8 mouse cellular contexts compared by ENCODE assay signal in the genomic region with DNA sequence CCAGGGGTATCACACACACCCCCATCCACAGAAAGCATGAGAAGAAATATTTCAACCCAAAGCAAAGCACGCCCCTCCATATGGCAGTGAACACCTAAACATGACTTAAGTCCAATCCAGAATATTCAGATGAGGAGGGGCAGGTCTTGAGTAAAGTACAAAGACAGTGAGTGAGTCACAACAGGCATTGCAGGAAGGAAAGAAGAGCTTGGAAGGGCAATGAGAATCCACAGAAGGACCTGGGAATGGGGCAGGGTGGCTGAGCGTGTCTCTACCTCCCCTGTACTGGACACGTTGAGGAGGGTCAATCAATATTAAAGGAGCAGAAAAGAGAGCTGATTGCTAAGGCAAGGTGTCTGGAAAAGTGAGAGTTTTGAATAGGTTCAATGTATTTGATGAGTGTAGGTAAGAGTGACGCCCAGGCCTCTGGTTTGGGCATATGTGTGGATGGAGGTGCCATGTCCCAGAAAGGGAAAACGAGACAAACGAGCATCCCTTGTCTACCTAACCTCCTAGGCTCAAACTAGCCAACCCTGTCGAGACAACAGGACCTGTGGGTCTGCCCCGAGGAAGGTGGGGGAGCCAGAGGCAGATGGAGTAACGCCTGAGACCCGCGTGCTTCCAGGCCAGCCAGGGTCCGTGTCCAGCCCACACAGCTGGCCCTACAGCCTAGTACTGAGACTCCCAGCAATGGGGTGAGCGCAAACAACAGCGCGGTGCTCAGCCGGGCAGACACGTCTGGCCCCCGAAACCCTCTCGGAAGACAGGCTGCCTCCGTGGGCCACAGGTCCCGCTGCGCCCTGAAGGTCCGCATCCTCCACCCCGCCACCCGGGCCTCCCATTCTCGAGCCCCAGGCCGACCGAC. TPM values are rescaled to one million over a fixed set of nuclear protein-coding genes. Genes with fewer than 3 reads are reported as not detected.
A peak's percentile ranks its signal among the peaks of the same experiment; 100 is the strongest.
DNase-seq lines count a peak whose midpoint lies in the region; ATAC-seq lines count a peak whose summit lies in the region.

No protein-coding gene starts in this region.

- H3K27me3 ChIP-seq in kidney, embryonic 14.5 days (ENCODE audit: control insufficient read depth, insufficient read depth, low read length) = no peaks in the 10 kb centered on the region
- 0 out of 2 replicates have a peak, but pooled peaks cover 5% of the 10 kb centered on the region for H3K27me3 ChIP-seq in forebrain, embryonic 13.5 days
- H3K27me3 ChIP-seq in liver, embryonic 15.5 days = no peaks in the 10 kb centered on the region

- no peak for DNase-seq in kidney, postnatal 14 days
- DNase-seq in Muller cell, postnatal 12 days (ENCODE audit: inconsistent ontology term) = peak; percentile 8
- DNase-seq in natural killer cell, adult 2 months (ENCODE audit: low spot score in 2 of 2) = no peak
- no peak for DNase-seq in spleen, adult 12 weeks (ENCODE audit: low spot score)
- DNase-seq in kidney, postnatal 10 days = no peak

- peak overlapping the region; percentile 88 for H3K9ac ChIP-seq in kidney, embryonic 14.5 days (ENCODE audit: low read depth, low read length)
- H3K9ac ChIP-seq in forebrain, embryonic 13.5 days = peak overlapping the region; percentile 93
- peak overlapping the region; percentile 81 for H3K9ac ChIP-seq in liver, embryonic 15.5 days

- peak overlapping the region; percentile 33; the same call in 1 of the 2 replicates for H3K27ac ChIP-seq in kidney, embryonic 14.5 days (ENCODE audit: low read depth, low read length)
- H3K27ac ChIP-seq in forebrain, embryonic 13.5 days = peak overlapping the region; percentile 8; the same call in 1 of the 2 replicates
- peak overlapping the region; percentile 68 for H3K27ac ChIP-seq in liver, embryonic 15.5 days (replicated peaks)

- peaks cover 6% of the 10 kb centered on the region; the same call in 1 of the 2 replicates for H3K36me3 ChIP-seq in kidney, embryonic 14.5 days (ENCODE audit: control insufficient read depth, insufficient read depth, low read length)
- peaks cover 31% of the 10 kb centered on the region for H3K36me3 ChIP-seq in forebrain, embryonic 13.5 days (ENCODE audit: poor library complexity, severe bottlenecking)
- H3K36me3 ChIP-seq in liver, embryonic 15.5 days (replicated peaks) = peaks cover 21% of the 10 kb centered on the region

- peak overlapping the region; percentile 89 for H3K4me3 ChIP-seq in kidney, embryonic 14.5 days (ENCODE audit: low read length)
- H3K4me3 ChIP-seq in forebrain, embryonic 13.5 days = peak overlapping the region; percentile 88
- H3K4me3 ChIP-seq in liver, embryonic 15.5 days (replicated peaks) = peak overlapping the region; percentile 73

- 6% methylated on average over 28 of the region's 28 CpGs for WGBS in kidney, embryonic 14.5 days
- 6% methylated on average over 28 of the region's 28 CpGs for WGBS in forebrain, embryonic 13.5 days
- WGBS in liver, embryonic 15.5 days (ENCODE audit: insufficient replicate concordance) = 6% methylated on average over 28 of the region's 28 CpGs

- peak overlapping the region; percentile 78 for H3K4me2 ChIP-seq in kidney, embryonic 14.5 days (replicated peaks; ENCODE audit: low read depth, low read length)
- peak overlapping the region; percentile 86 for H3K4me2 ChIP-seq in forebrain, embryonic 13.5 days
- peak overlapping the region; percentile 96 for H3K4me2 ChIP-seq in liver, embryonic 15.5 days

- no peaks in the 10 kb centered on the region; the same call in 1 of the 2 replicates for H3K9me3 ChIP-seq in kidney, embryonic 14.5 days (ENCODE audit: control insufficient read depth, low read length)
- peaks cover 9% of the 10 kb centered on the region for H3K9me3 ChIP-seq in forebrain, embryonic 13.5 days (replicated peaks)
- H3K9me3 ChIP-seq in liver, embryonic 15.5 days (replicated peaks) = no peaks in the 10 kb centered on the region

- H3K4me1 ChIP-seq in kidney, embryonic 14.5 days (ENCODE audit: control insufficient read depth, insufficient read depth, low read length) = peaks cover 11% of the 10 kb centered on the region
- peaks cover 16% of the 10 kb centered on the region for H3K4me1 ChIP-seq in forebrain, embryonic 13.5 days
- H3K4me1 ChIP-seq in liver, embryonic 15.5 days (replicated peaks) = peaks cover 40% of the 10 kb centered on the region

- ATAC-seq in kidney, embryonic 14.5 days (ENCODE audit: low FRiP score, low TSS enrichment) = peak; percentile 81
- ATAC-seq in forebrain, embryonic 13.5 days = peak; percentile 81
- peak; percentile 47 for ATAC-seq in liver, embryonic 15.5 days (ENCODE audit: insufficient read depth)

RNA-seq across cellular contexts. Expression of a gene that starts 0.6 kb away (rescaled TPM):
- 82.6 and 104 TPM in 2 replicates for polyA plus RNA-seq in kidney, embryonic 14.5 days (2014; fragmentation: Nextera tagmentation; extraction: Ambion mirVana)
- 53.1 and 53.5 TPM in 2 replicates for polyA plus RNA-seq in forebrain, embryonic 13.5 days (2015; fragmentation: Nextera tagmentation; extraction: Ambion mirVana)
- polyA plus RNA-seq in liver, embryonic 15.5 days (2015; fragmentation: Nextera tagmentation; extraction: Ambion mirVana) = 74.1 and 87.6 TPM in 2 replicates

RNA-seq across cellular contexts. Expression of a gene that starts 17.5 kb away (rescaled TPM):
- 4.0 and 5.7 TPM in 2 replicates for polyA plus RNA-seq in kidney, embryonic 14.5 days (2014; fragmentation: Nextera tagmentation; extraction: Ambion mirVana)
- 3.5 and 5.1 TPM in 2 replicates for polyA plus RNA-seq in forebrain, embryonic 13.5 days (2015; fragmentation: Nextera tagmentation; extraction: Ambion mirVana)
- polyA plus RNA-seq in liver, embryonic 15.5 days (2015; fragmentation: Nextera tagmentation; extraction: Ambion mirVana) = 10.8 and 11.3 TPM in 2 replicates

Comparison
In these comparisons a context has a peak if more than half of its experiments do, and no peak if none do; other contexts are left out.
1. H3K27ac ChIP-seq: peak in every context shown above with its lines; median percentile 68 in liver, embryonic 15.5 days; 33 in kidney, embryonic 14.5 days; 8 in forebrain, embryonic 13.5 days.